Mouse (Mus musculus): ENCODE measurements at regions not wholly inside any gene's neighbourhood (a gene's known extent, or its start where the extent isn't known, plus 50 kb on each side); places are given as distances from the start of the nearest gene placed in this dataset.

DNA sequence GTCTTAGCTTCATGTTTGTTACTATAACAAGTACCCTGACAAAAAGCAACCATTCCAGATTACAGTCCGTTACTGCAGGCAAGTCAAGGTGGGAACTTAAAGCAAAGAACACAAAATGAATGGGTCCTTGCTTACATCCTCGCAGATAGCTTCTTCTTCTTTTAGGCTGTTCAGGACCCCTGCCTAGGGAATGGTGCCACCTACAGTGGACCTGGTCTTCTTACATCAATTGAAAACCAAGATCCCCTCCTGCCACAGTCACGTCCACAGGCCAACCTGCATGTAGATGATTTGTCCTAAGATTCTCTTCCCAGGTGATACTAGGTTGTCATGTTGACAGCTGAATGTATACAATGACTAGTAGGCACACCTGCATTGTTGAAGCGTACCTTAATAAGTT, 222.9 kb upstream of the Daam1 start:
- 91% methylated on average over 4 of the region's 4 CpGs for WGBS
- no peak for TF ChIP-seq CTCF (IDR thresholded peaks at IDR 0.05; ENCODE audit: extremely low read depth, insufficient read length, insufficient replicate concordance, low read depth, low read length)
- no peak for TF ChIP-seq POLR2A (IDR thresholded peaks at IDR 0.05; ENCODE audit: low read depth, low read length)
- Histone ChIP-seq H3K27ac (ENCODE audit: insufficient read depth, low read depth, low read length) (no peak overlapping the region), H3K27me3 (ENCODE audit: control insufficient read depth, insufficient read depth, low read length) (no peaks in the 10 kb centered on the region), H3K4me1 (ENCODE audit: control insufficient read depth, insufficient read depth, insufficient read length, low read length) (no peaks in the 10 kb centered on the region), H3K4me3 (ENCODE audit: low read depth, low read length) (no peak overlapping the region), H3K36me3 (ENCODE audit: control insufficient read depth, insufficient read depth, low read length) (no peaks in the 10 kb centered on the region)

DNA sequence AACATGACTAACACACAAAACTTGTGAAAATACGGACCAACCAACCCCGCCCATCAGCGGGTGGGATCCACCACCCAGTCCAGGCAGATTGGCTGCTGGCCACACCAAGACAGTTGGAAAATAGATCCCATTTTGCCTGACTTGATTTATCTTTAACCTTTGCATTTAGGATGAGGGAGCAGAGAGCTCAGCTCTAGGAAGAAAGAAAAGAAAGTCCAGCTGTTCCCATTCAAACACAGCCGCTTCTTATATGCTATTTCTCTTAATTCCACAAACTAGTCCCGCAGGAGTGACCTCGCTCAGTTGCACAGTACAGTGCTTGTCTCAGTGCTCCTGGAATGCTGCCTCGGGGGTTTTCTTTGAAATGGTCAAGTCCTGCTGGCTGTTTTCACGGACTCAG, 217.6 kb upstream of the Daam1 start:
- 66% methylated on average over 8 of the region's 8 CpGs for whole genome bisulfite sequencing
- TF ChIP-seq CTCF (IDR thresholded peaks at IDR 0.05; ENCODE audit: extremely low read depth, insufficient read length, insufficient replicate concordance, low read depth, low read length), result no peak
- no peak for TF ChIP-seq POLR2A (IDR thresholded peaks at IDR 0.05; ENCODE audit: low read depth, low read length)
- no peak overlapping the region for H3K27ac ChIP-seq (ENCODE audit: insufficient read depth, low read depth, low read length)
- H3K36me3 ChIP-seq (ENCODE audit: control insufficient read depth, insufficient read depth, low read length), result no peaks in the 10 kb centered on the region
- no peaks in the 10 kb centered on the region for H3K27me3 ChIP-seq (ENCODE audit: control insufficient read depth, insufficient read depth, low read length)
- no peak overlapping the region for H3K4me3 ChIP-seq (ENCODE audit: low read depth, low read length)
- no peaks in the 10 kb centered on the region for H3K4me1 ChIP-seq (ENCODE audit: control insufficient read depth, insufficient read depth, insufficient read length, low read length)

DNA sequence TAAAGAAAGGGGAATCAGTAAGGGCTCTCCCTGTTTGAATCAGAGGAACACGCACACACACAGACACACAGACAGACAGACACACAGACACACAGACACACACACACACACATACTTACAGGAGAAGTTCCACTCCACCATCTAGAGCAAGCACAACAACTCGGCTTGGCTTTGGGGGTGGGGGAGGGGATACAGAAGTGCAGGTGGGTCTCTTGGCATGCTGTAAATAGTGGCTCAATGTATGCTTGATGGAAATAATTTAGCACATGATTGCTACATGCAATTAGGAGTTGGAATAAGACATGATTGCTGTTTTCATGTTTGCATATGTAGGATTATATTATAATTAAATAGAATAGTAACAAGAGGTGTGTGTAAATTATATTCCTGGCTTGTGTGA, 215.9 kb upstream of the Daam1 start:
- no peaks in the 10 kb centered on the region for H3K36me3 ChIP-seq (ENCODE audit: control insufficient read depth, insufficient read depth, low read length)
- 74% methylated on average over 2 of the region's 2 CpGs for WGBS
- no peaks in the 10 kb centered on the region for H3K4me1 ChIP-seq (ENCODE audit: control insufficient read depth, insufficient read depth, insufficient read length, low read length)
- no peak for TF ChIP-seq POLR2A (IDR thresholded peaks at IDR 0.05; ENCODE audit: low read depth, low read length)
- no peak overlapping the region for H3K4me3 ChIP-seq (ENCODE audit: low read depth, low read length)
- no peaks in the 10 kb centered on the region for H3K27me3 ChIP-seq (ENCODE audit: control insufficient read depth, insufficient read depth, low read length)
- H3K27ac ChIP-seq (ENCODE audit: insufficient read depth, low read depth, low read length), result no peak overlapping the region

GRCm38 (mm10) chr12:71615383-71615782, 215.5 kb upstream of the Daam1 start:
- WGBS, result 64% methylated on average over 2 of the region's 2 CpGs
- TF ChIP-seq POLR2A (IDR thresholded peaks at IDR 0.05; ENCODE audit: low read depth, low read length), result no peak
- no peak for TF ChIP-seq CTCF (IDR thresholded peaks at IDR 0.05; ENCODE audit: extremely low read depth, insufficient read length, insufficient replicate concordance, low read depth, low read length)
- Histone ChIP-seq H3K27me3 (ENCODE audit: control insufficient read depth, insufficient read depth, low read length) (no peaks in the 10 kb centered on the region), H3K27ac (ENCODE audit: insufficient read depth, low read depth, low read length) (no peak overlapping the region), H3K36me3 (ENCODE audit: control insufficient read depth, insufficient read depth, low read length) (no peaks in the 10 kb centered on the region), H3K4me1 (ENCODE audit: control insufficient read depth, insufficient read depth, insufficient read length, low read length) (no peaks in the 10 kb centered on the region), H3K4me3 (ENCODE audit: low read depth, low read length) (no peak overlapping the region)

- no peaks in the 10 kb centered on the region for H3K4me1 ChIP-seq (ENCODE audit: control insufficient read depth, insufficient read depth, insufficient read length, low read length)
- H3K36me3 ChIP-seq (ENCODE audit: control insufficient read depth, insufficient read depth, low read length), result no peaks in the 10 kb centered on the region
- H3K4me3 ChIP-seq (ENCODE audit: low read depth, low read length), result no peak overlapping the region
- 62% methylated on average over 4 of the region's 4 CpGs for WGBS
- TF ChIP-seq CTCF (IDR thresholded peaks at IDR 0.05; ENCODE audit: extremely low read depth, insufficient read length, insufficient replicate concordance, low read depth, low read length), result no peak
- no peak for TF ChIP-seq POLR2A (IDR thresholded peaks at IDR 0.05; ENCODE audit: low read depth, low read length)
- no peaks in the 10 kb centered on the region for H3K27me3 ChIP-seq (ENCODE audit: control insufficient read depth, insufficient read depth, low read length)
- no peak overlapping the region for H3K27ac ChIP-seq (ENCODE audit: insufficient read depth, low read depth, low read length)
Observed at GRCm38 (mm10) chr12:71616121-71616520, 214.8 kb upstream of the Daam1 start.

- 58% methylated on average over 6 of the region's 6 CpGs for WGBS
- Histone ChIP-seq H3K36me3 (ENCODE audit: control insufficient read depth, insufficient read depth, low read length) (no peaks in the 10 kb centered on the region), H3K27me3 (ENCODE audit: control insufficient read depth, insufficient read depth, low read length) (no peaks in the 10 kb centered on the region), H3K27ac (ENCODE audit: insufficient read depth, low read depth, low read length) (no peak overlapping the region), H3K4me3 (ENCODE audit: low read depth, low read length) (no peak overlapping the region), H3K4me1 (ENCODE audit: control insufficient read depth, insufficient read depth, insufficient read length, low read length) (no peaks in the 10 kb centered on the region)
- TF ChIP-seq CTCF (IDR thresholded peaks at IDR 0.05; ENCODE audit: extremely low read depth, insufficient read length, insufficient replicate concordance, low read depth, low read length), result no peak
- no peak for TF ChIP-seq POLR2A (IDR thresholded peaks at IDR 0.05; ENCODE audit: low read depth, low read length)
Observed at GRCm38 (mm10) chr12:71618466-71618865, 212.4 kb upstream of the Daam1 start.

DNA sequence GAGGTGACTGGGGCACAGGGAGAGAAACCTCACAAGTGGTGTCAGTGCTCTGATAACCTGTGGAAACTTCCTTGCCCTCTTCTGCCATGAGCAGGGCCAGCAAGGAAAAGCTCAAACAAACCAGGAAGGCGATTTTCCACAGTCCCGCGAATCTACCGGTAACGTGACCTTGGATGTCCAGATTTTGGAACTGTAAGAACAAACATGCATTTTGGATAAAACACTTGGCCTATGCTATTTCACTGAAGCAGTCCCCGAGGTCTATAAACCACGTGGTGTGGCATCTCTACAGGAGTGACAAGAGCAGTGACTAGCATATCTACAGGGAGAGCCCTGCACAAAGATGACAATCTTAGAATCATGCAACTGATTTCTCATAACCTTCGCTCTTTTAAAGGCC, 211.9 kb upstream of the Daam1 start:
- TF ChIP-seq POLR2A (IDR thresholded peaks at IDR 0.05; ENCODE audit: low read depth, low read length) (no peak), CTCF (IDR thresholded peaks at IDR 0.05; ENCODE audit: extremely low read depth, insufficient read length, insufficient replicate concordance, low read depth, low read length) (no peak)
- WGBS, result 77% methylated on average over 8 of the region's 8 CpGs
- Histone ChIP-seq H3K4me1 (ENCODE audit: control insufficient read depth, insufficient read depth, insufficient read length, low read length) (no peaks in the 10 kb centered on the region), H3K27me3 (ENCODE audit: control insufficient read depth, insufficient read depth, low read length) (no peaks in the 10 kb centered on the region), H3K36me3 (ENCODE audit: control insufficient read depth, insufficient read depth, low read length) (no peaks in the 10 kb centered on the region), H3K27ac (ENCODE audit: insufficient read depth, low read depth, low read length) (no peak overlapping the region), H3K4me3 (ENCODE audit: low read depth, low read length) (no peak overlapping the region)

DNA sequence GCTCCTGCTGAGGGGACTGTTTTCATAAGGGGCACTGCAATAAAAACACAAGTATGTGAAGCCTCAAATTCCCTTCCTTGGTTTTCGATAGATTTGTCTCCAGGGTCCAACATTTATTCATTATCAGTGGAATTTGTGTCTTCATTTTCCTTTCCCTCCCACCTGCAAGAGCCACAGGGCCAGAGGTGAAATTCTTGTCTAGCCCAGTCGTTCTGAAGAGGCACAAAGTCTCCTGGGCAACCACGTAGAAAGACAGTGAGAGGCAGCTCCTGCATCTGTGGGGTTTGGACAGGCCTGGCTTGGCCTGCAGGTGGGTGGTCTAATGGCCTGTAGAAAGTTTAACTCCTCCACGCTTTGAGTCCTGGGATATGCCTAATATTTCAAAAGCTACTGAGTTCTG, 211.3 kb upstream of the Daam1 start:
- WGBS, result 52% methylated on average over 4 of the region's 4 CpGs
- TF ChIP-seq CTCF (IDR thresholded peaks at IDR 0.05; ENCODE audit: extremely low read depth, insufficient read length, insufficient replicate concordance, low read depth, low read length), result no peak
- H3K4me1 ChIP-seq (ENCODE audit: control insufficient read depth, insufficient read depth, insufficient read length, low read length), result no peaks in the 10 kb centered on the region

More for the DNA sequence above, 211.3 kb upstream of the Daam1 start:
- Histone ChIP-seq H3K36me3 (ENCODE audit: control insufficient read depth, insufficient read depth, low read length) (no peaks in the 10 kb centered on the region), H3K27me3 (ENCODE audit: control insufficient read depth, insufficient read depth, low read length) (no peaks in the 10 kb centered on the region), H3K4me3 (ENCODE audit: low read depth, low read length) (no peak overlapping the region), H3K27ac (ENCODE audit: insufficient read depth, low read depth, low read length) (no peak overlapping the region)

All from small intestine, adult 2 months (tissue).